Mouse (Mus musculus): ENCODE data around the gene Smpd4. TPM values are rescaled to one million over a fixed set of nuclear protein-coding genes. Genes with fewer than 3 reads are reported as not detected.

Gene Smpd4
- polyA plus RNA-seq, 1 experiment from 2014 or later: 50.6 TPM

GRCm38 (mm10) chr16:17652607-17653006 is 33.5 kb downstream of the Smpd4 start:
- H3K4me2 ChIP-seq: no peak overlapping the region
- ATAC-seq (ENCODE audit: insufficient number of reproducible peaks, insufficient read depth, low FRiP score, low TSS enrichment, low read depth): no peak
- WGBS: 95% methylated on average over 4 of the region's 4 CpGs
- no peaks in the 10 kb centered on the region for H3K27me3 ChIP-seq
- H3K27ac ChIP-seq: no peak overlapping the region
- H3K4me1 ChIP-seq (replicated peaks): no peaks in the 10 kb centered on the region
- no peaks in the 10 kb centered on the region for H3K9me3 ChIP-seq
- peaks cover 92% of the 10 kb centered on the region for H3K36me3 ChIP-seq
- no peak overlapping the region for H3K4me3 ChIP-seq (replicated peaks)
- no peak overlapping the region for H3K9ac ChIP-seq (replicated peaks)

DNA sequence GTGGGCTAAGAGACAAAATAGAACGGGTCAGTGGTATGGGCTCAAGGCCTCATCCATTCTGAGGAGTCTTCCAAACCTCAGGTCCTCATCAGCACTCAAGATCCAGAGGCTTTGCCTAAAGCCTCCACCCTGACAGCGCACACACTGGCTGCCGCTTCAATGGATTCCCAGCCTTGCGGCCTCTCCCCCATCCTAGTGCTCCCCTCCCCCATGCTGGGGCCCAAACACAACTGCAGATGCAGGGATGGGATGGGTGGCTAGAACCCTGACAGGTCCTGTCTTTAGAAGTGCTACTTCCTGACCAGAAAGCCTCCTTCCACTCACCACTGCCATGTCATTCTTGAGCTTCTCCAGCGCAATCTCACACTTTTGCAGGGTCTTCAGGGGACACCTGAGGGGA is 34.4 kb downstream of the Smpd4 start:
- Histone ChIP-seq H3K9me3 (no peaks in the 10 kb centered on the region), H3K27ac (no peak overlapping the region), H3K9ac (replicated peaks) (no peak overlapping the region), H3K4me1 (replicated peaks) (no peaks in the 10 kb centered on the region), H3K36me3 (peaks cover 96% of the 10 kb centered on the region), H3K27me3 (no peaks in the 10 kb centered on the region), H3K4me2 (no peak overlapping the region), H3K4me3 (replicated peaks) (no peak overlapping the region)
- ATAC-seq (ENCODE audit: insufficient number of reproducible peaks, insufficient read depth, low FRiP score, low TSS enrichment, low read depth): no peak
- 93% methylated on average over 5 of the region's 5 CpGs for WGBS

DNA sequence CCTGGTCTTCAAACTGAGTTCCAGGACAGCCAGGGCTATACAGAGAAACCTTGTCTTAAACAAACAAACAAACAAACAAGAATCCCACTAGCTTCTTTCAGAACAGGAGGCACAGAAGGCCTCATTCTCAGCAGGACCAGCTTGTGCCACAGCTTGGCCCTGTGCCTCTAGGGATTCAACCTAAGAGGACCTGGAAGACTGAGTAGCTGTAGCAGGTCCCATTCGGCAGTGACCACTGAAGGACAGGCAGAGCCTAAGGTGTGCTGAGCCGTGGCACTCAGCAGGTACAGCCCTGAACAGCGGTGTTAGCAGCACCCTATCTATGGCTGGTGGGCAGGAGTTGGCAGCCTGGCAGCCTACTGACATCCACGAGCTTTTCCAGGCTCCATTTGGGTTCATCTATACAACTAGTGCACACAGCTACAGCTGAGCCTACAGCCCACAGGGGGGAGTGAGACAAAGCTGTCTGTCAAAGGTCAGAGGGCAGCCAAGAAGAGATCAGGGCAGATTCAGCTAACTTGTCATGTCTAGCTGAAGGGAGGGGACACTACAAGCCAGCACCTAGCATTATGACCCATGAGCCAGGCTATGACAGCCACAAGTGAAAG is 35.1 kb downstream of the Smpd4 start:
- H3K9me3 ChIP-seq: no peaks in the 10 kb centered on the region
- 90% methylated on average over 4 of the region's 4 CpGs for WGBS
- H3K4me1 ChIP-seq (replicated peaks): no peaks in the 10 kb centered on the region
- peaks cover 93% of the 10 kb centered on the region for H3K36me3 ChIP-seq
- H3K27me3 ChIP-seq: no peaks in the 10 kb centered on the region
- H3K4me2 ChIP-seq: no peak overlapping the region
- ATAC-seq (ENCODE audit: insufficient number of reproducible peaks, insufficient read depth, low FRiP score, low TSS enrichment, low read depth): no peak
- H3K9ac ChIP-seq (replicated peaks): no peak overlapping the region
- no peak overlapping the region for H3K4me3 ChIP-seq (replicated peaks)
- H3K27ac ChIP-seq: no peak overlapping the region

DNA sequence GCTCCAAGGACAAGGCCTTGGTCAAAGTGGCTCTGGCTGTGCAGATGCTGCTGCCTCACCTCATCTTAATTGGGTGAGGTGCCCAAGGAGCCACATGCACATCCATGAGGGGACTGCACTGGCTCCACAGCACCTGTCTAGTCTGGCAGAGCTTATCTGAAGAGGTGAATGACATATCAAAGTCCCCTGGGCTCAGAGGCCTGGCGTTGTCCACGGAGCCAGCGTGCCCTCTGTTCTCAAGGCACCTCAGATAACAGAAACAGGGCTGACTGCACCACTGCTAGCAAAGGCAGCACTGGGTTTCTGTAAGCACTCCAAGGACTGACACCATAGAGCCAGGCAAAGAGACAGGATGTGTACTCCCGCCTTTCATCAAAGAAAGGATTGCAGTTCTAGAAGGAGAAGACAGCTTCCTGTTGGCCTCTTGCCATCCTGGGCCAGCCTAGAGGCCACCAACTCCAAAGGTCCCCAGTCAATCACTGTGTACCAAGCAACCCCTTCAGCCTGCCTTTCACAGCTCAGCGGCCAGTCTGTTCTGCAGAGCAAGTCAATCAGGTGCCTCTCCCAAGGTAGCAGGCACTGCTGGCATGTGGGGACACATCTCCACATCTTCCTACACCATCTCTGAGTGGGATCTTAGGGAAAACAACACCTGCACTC is 37.2 kb downstream of the Smpd4 start:
- 90% methylated on average over 5 of the region's 5 CpGs for WGBS
- no peak overlapping the region for H3K4me3 ChIP-seq (replicated peaks)
- H3K9me3 ChIP-seq: no peaks in the 10 kb centered on the region
- H3K4me1 ChIP-seq (replicated peaks): no peaks in the 10 kb centered on the region
- H3K36me3 ChIP-seq: peaks cover 95% of the 10 kb centered on the region
- no peak overlapping the region for H3K4me2 ChIP-seq
- H3K9ac ChIP-seq (replicated peaks): no peak overlapping the region
- H3K27me3 ChIP-seq: no peaks in the 10 kb centered on the region
- H3K27ac ChIP-seq: no peak overlapping the region
- no peak for ATAC-seq (ENCODE audit: insufficient number of reproducible peaks, insufficient read depth, low FRiP score, low TSS enrichment, low read depth)

DNA sequence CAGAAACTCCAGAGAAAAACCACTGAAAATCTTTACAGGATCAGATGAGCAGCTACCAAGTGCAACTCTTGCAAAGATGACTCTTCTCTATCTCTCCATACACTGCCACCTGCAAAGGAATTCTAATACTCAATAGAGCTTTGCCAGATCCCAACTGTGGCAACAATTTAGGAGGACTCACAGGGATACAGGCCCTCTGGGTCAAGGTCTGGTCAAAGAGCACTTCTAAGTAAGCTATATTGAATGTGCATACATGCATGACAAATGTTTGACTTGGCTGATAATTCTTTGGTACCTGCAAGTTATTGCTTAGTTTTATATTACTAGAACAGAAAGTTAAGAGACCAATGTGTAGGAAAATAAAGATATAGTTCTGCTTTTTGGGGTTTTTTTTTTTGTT is 46.4 kb downstream of the Smpd4 start:
- H3K27ac ChIP-seq: no peak overlapping the region
- H3K4me1 ChIP-seq (replicated peaks): no peaks in the 10 kb centered on the region
- H3K27me3 ChIP-seq: no peaks in the 10 kb centered on the region
- H3K4me3 ChIP-seq (replicated peaks): no peak overlapping the region
- H3K4me2 ChIP-seq: no peak overlapping the region
- no peak overlapping the region for H3K9ac ChIP-seq (replicated peaks)
- H3K9me3 ChIP-seq: no peaks in the 10 kb centered on the region
- peaks cover 89% of the 10 kb centered on the region for H3K36me3 ChIP-seq
- ATAC-seq (ENCODE audit: insufficient number of reproducible peaks, insufficient read depth, low FRiP score, low TSS enrichment, low read depth): no peak

DNA sequence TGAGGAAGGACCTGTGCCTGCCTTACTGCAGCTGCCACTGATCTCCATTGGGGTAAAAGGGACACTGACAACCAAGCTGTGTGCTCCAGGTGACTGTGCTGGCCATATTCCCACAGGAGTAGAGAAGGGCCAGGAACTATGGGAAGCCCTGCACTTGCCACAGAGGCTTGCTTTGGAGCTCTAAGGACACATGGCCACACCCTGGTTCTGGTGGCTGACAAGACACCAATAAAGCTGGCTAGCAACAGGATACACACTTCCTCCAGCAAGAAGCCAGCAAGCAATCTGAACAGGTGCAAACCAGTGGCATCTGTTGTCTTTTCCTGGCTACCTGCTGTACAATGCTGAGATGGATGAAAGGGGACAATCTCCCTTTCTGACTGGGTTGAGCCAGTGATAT is 50.7 kb downstream of the Smpd4 start:
- Histone ChIP-seq H3K27me3 (no peaks in the 10 kb centered on the region), H3K36me3 (peaks cover 92% of the 10 kb centered on the region), H3K9ac (replicated peaks) (no peak overlapping the region)

More for the DNA sequence above, 50.7 kb downstream of the Smpd4 start:
- no peak for ATAC-seq (ENCODE audit: insufficient number of reproducible peaks, insufficient read depth, low FRiP score, low TSS enrichment, low read depth)
- no peak overlapping the region for H3K27ac ChIP-seq
- H3K4me3 ChIP-seq (replicated peaks): no peak overlapping the region
- H3K4me2 ChIP-seq: no peak overlapping the region
- no peaks in the 10 kb centered on the region for H3K9me3 ChIP-seq
- H3K4me1 ChIP-seq (replicated peaks): no peaks in the 10 kb centered on the region

Other genes with a start within 250 kb of the Smpd4 start
- 13.0 and 14.0 TPM in 2 replicates for gene Snap29, start 213.4 kb upstream of the Smpd4 start, polyA plus RNA-seq (2016; fragmentation: Nextera tagmentation; extraction: Ambion mirVana)
- 44.8 and 50.2 TPM in 2 replicates for gene Pi4ka, start 213.0 kb upstream of the Smpd4 start, polyA plus RNA-seq (2016; fragmentation: Nextera tagmentation; extraction: Ambion mirVana)
- 88.9 and 92.2 TPM in 2 replicates for gene Crkl, start 167.4 kb upstream of the Smpd4 start, polyA plus RNA-seq (2016; fragmentation: Nextera tagmentation; extraction: Ambion mirVana)
- 0.45 and 0.55 TPM in 2 replicates for gene Aifm3, start 129.7 kb upstream of the Smpd4 start, polyA plus RNA-seq (2016; fragmentation: Nextera tagmentation; extraction: Ambion mirVana)
- 104 and 111 TPM in 2 replicates for gene Lztr1, start 110.7 kb upstream of the Smpd4 start, polyA plus RNA-seq (2016; fragmentation: Nextera tagmentation; extraction: Ambion mirVana)
- 72.0 and 75.6 TPM in 2 replicates for gene Thap7, start 88.2 kb upstream of the Smpd4 start, polyA plus RNA-seq (2016; fragmentation: Nextera tagmentation; extraction: Ambion mirVana)
- gene Lrrc74b, start 58.1 kb upstream of the Smpd4 start, polyA plus RNA-seq (2016; fragmentation: Nextera tagmentation; extraction: Ambion mirVana): not detected in 2 replicates
- 0.26 and 0.33 TPM in 2 replicates for gene P2rx6, start 57.5 kb upstream of the Smpd4 start, polyA plus RNA-seq (2016; fragmentation: Nextera tagmentation; extraction: Ambion mirVana)
- gene Slc7a4, start 36.1 kb upstream of the Smpd4 start, polyA plus RNA-seq (2016; fragmentation: Nextera tagmentation; extraction: Ambion mirVana): 2.7 and 2.9 TPM in 2 replicates
- 8.2 and 11.9 TPM in 2 replicates for gene Ccdc74a, start 27.1 kb downstream of the Smpd4 start, polyA plus RNA-seq (2016; fragmentation: Nextera tagmentation; extraction: Ambion mirVana)
- 43.2 and 44.2 TPM in 2 replicates for gene Med15, start 113.5 kb downstream of the Smpd4 start, polyA plus RNA-seq (2016; fragmentation: Nextera tagmentation; extraction: Ambion mirVana)
- gene Klhl22, start 140.3 kb downstream of the Smpd4 start, polyA plus RNA-seq (2016; fragmentation: Nextera tagmentation; extraction: Ambion mirVana): 87.7 and 88.5 TPM in 2 replicates
- 41.0 and 46.3 TPM in 2 replicates for gene Scarf2, start 177.9 kb downstream of the Smpd4 start, polyA plus RNA-seq (2016; fragmentation: Nextera tagmentation; extraction: Ambion mirVana)
- gene B830017H08Rik, start 213.8 kb downstream of the Smpd4 start, polyA plus RNA-seq (2016; fragmentation: Nextera tagmentation; extraction: Ambion mirVana): 0.27 and 0.56 TPM in 2 replicates
- 2.9 and 3.6 TPM in 2 replicates for gene Car15, start 219.0 kb downstream of the Smpd4 start, polyA plus RNA-seq (2016; fragmentation: Nextera tagmentation; extraction: Ambion mirVana)